Mouse (Mus musculus) hindbrain, embryonic 14.5 days (tissue): ENCODE measurements around the gene Dph3. TPM values are rescaled to one million over a fixed set of nuclear protein-coding genes. Genes with fewer than 3 reads are reported as not detected.
"Not testable (repeated sequence)": the region's sequence is repeated elsewhere in the genome, so short reads cannot be mapped to it uniquely, and the experiment has no call there.

ENCODE experiments used
- ATAC-seq: fragments of 200-750 bp; cut with Nextera tagmentation; 2 replicates; pipeline ENCODE4 v1.8.0; 2017; ENCODE audit warnings: moderate number of reproducible peaks, mild to moderate bottlenecking, moderate TSS enrichment, moderate library complexity; ENCODE audit not compliant: low FRiP score
- DNase-seq: peaks from one replicate; pipeline ENCODE4 v3.0.0-alpha.2; 2015; ENCODE audit warnings: low spot score
- H3K27ac ChIP-seq: fragments of 300-500 bp; sonication (generic); 2 replicates; pipeline ENCODE4 v1.5.1; 2014; ENCODE audit warnings: mild to moderate bottlenecking, moderate library complexity
- H3K27me3 ChIP-seq: fragments of 300-500 bp; sonication (generic); 2 replicates; pipeline ENCODE4 v1.6.1; 2014; ENCODE audit warnings: mild to moderate bottlenecking, low read length, mixed read lengths; ENCODE audit not compliant: control insufficient read depth, insufficient read depth
- H3K36me3 ChIP-seq: fragments of 300-500 bp; sonication (generic); replicated peaks from 2 replicates; pipeline ENCODE4 v1.6.1; 2014; ENCODE audit not compliant: control insufficient read depth, insufficient read depth
- H3K4me1 ChIP-seq: fragments of 300-500 bp; sonication (generic); replicated peaks from 2 replicates; pipeline ENCODE4 v1.6.1; 2014; ENCODE audit warnings: antibody characterized with exemption, low read length, mixed read lengths; ENCODE audit not compliant: control insufficient read depth, insufficient read depth
- H3K4me2 ChIP-seq: fragments of 300-500 bp; sonication (generic); replicated peaks from 2 replicates; pipeline ENCODE4 v1.6.1; 2014; ENCODE audit warnings: mild to moderate bottlenecking, moderate library complexity
- H3K4me3 ChIP-seq: fragments of 300-500 bp; sonication (generic); replicated peaks from 2 replicates; pipeline ENCODE4 v1.5.1; 2014; ENCODE audit warnings: mild to moderate bottlenecking, low read length
- H3K9ac ChIP-seq: fragments of 300-500 bp; sonication (generic); 2 replicates; pipeline ENCODE4 v1.6.1; 2014
- H3K9me3 ChIP-seq: fragments of 300-500 bp; sonication (generic); 2 replicates; pipeline ENCODE4 v1.6.1; 2016; ENCODE audit warnings: low read length; ENCODE audit not compliant: control insufficient read depth
- WGBS: fragments of 180-500 bp; shearing (Covaris S2); extraction: QIAGEN DNeasy Blood & Tissue Kit; methylation state at CpG from one replicate; pipeline ENCODE4 v1.1.7; 2014; 5-methylcytosine and 5-hydroxymethylcytosine counted together
- polyA plus RNA-seq: library from polyadenylated mRNA; unstranded; fragments of >200 nt; fragmentation: Nextera tagmentation; extraction: Ambion mirVana; gene quantifications from 2 replicates; pipeline ENCODE4 v1.2.1, GENCODE M21; 2014

The Dph3 gene
- 71.3 and 74.9 TPM in 2 replicates for polyA plus RNA-seq

GRCm38 (mm10) chr14:32085486-32086201 lies at the start of gene Dph3:
TSS of gene Dph3 (minus strand) at chr14:32085729.
- Histone ChIP-seq H3K9me3 (no peaks in the 10 kb centered on the region), H3K4me1 (peaks cover 12% of the 10 kb centered on the region), H3K36me3 (peaks cover 24% of the 10 kb centered on the region), H3K27ac (peak within 1 kb of the TSS; percentile 81), H3K27me3 (no peaks in the 10 kb centered on the region), H3K4me2 (peak within 1 kb of the TSS; percentile 73), H3K9ac (peak within 1 kb of the TSS; percentile 74), H3K4me3 (peak within 1 kb of the TSS; percentile 54)
- DNase-seq (peak; percentile 97), ATAC-seq (peak; percentile 97)
- under 1% methylated on average over 43 of the region's 43 CpGs for WGBS

- H3K4me2 ChIP-seq: no peak overlapping the region
- H3K36me3 ChIP-seq: no peaks in the 10 kb centered on the region
- DNase-seq (no peak), ATAC-seq (no peak)
- H3K9ac ChIP-seq: no peak overlapping the region
- H3K9me3 ChIP-seq: no peaks in the 10 kb centered on the region
- 93% methylated on average over 2 of the region's 2 CpGs for WGBS
- H3K4me3 ChIP-seq: no peak overlapping the region
- no peaks in the 10 kb centered on the region for H3K27me3 ChIP-seq
- H3K4me1 ChIP-seq: no peaks in the 10 kb centered on the region
- H3K27ac ChIP-seq: no peak overlapping the region
Measured at GRCm38 (mm10) chr14:32134293-32134692, 48.8 kb upstream of the Dph3 start.

GRCm38 (mm10) chr14:32131836-32132235 lies 46.3 kb upstream of the Dph3 start:
- no peaks in the 10 kb centered on the region for H3K4me1 ChIP-seq

GRCm38 (mm10) chr14:32128409-32128808 lies 42.9 kb upstream of the Dph3 start:
- no peak overlapping the region for H3K9ac ChIP-seq
- no peaks in the 10 kb centered on the region for H3K36me3 ChIP-seq
- no peak overlapping the region for H3K4me2 ChIP-seq
- 86% methylated on average over 5 of the region's 5 CpGs for WGBS
- H3K4me1 ChIP-seq: no peaks in the 10 kb centered on the region
- DNase-seq (no peak), ATAC-seq (no peak)
- no peaks in the 10 kb centered on the region for H3K9me3 ChIP-seq
- no peak overlapping the region for H3K4me3 ChIP-seq
- no peak overlapping the region for H3K27ac ChIP-seq
- H3K27me3 ChIP-seq: no peaks in the 10 kb centered on the region

More at GRCm38 (mm10) chr14:32131836-32132235, 46.3 kb upstream of the Dph3 start:
- no peak overlapping the region for H3K27ac ChIP-seq
- no peaks in the 10 kb centered on the region for H3K9me3 ChIP-seq
- DNase-seq: no peak
- H3K4me3 ChIP-seq: no peak overlapping the region
- H3K9ac ChIP-seq: no peak overlapping the region
- no peak for ATAC-seq
- no peaks in the 10 kb centered on the region for H3K36me3 ChIP-seq
- 91% methylated on average over 4 of the region's 4 CpGs for WGBS
- no peak overlapping the region for H3K4me2 ChIP-seq
- H3K27me3 ChIP-seq: no peaks in the 10 kb centered on the region

- DNase-seq, H3K27me3 ChIP-seq, H3K4me1 ChIP-seq, ATAC-seq, H3K4me3 ChIP-seq, H3K4me2 ChIP-seq, H3K27ac ChIP-seq, H3K36me3 ChIP-seq, H3K9ac ChIP-seq, H3K9me3 ChIP-seq: not testable (repeated sequence)
- 88% methylated on average over 5 of the region's 5 CpGs for WGBS
Measured at GRCm38 (mm10) chr14:32125256-32125655, 39.7 kb upstream of the Dph3 start.

- no peak overlapping the region for H3K27ac ChIP-seq
- DNase-seq: no peak
- H3K9ac ChIP-seq: no peak overlapping the region
- no peaks in the 10 kb centered on the region for H3K9me3 ChIP-seq
- H3K4me1 ChIP-seq: no peaks in the 10 kb centered on the region
- no peak overlapping the region for H3K4me2 ChIP-seq
- no peak overlapping the region for H3K4me3 ChIP-seq
- H3K27me3 ChIP-seq: no peaks in the 10 kb centered on the region
- ATAC-seq: no peak
- WGBS: 70% methylated on average over 3 of the region's 3 CpGs
- H3K36me3 ChIP-seq: no peaks in the 10 kb centered on the region
Measured at GRCm38 (mm10) chr14:32124261-32124660, 38.7 kb upstream of the Dph3 start.

GRCm38 (mm10) chr14:32121920-32122315 lies 36.4 kb upstream of the Dph3 start:
- Histone ChIP-seq H3K4me1 (no peaks in the 10 kb centered on the region), H3K4me3 (no peak overlapping the region), H3K4me2 (no peak overlapping the region), H3K27ac (no peak overlapping the region), H3K36me3 (no peaks in the 10 kb centered on the region), H3K9ac (no peak overlapping the region), H3K9me3 (no peaks in the 10 kb centered on the region), H3K27me3 (no peaks in the 10 kb centered on the region)
- DNase-seq (no peak), ATAC-seq (no peak)
- WGBS: 44% methylated on average over 2 of the region's 2 CpGs

GRCm38 (mm10) chr14:32120940-32121919 lies 35.7 kb upstream of the Dph3 start:
- 72% methylated on average over 11 of the region's 11 CpGs for WGBS
- no peak overlapping the region for H3K4me3 ChIP-seq
- H3K36me3 ChIP-seq: no peaks in the 10 kb centered on the region
- no peaks in the 10 kb centered on the region for H3K4me1 ChIP-seq
- H3K9me3 ChIP-seq: no peaks in the 10 kb centered on the region
- DNase-seq (no peak), ATAC-seq (no peak)
- H3K27ac ChIP-seq: no peak overlapping the region
- no peaks in the 10 kb centered on the region for H3K27me3 ChIP-seq
- H3K4me2 ChIP-seq: no peak overlapping the region
- no peak overlapping the region for H3K9ac ChIP-seq

- not testable (repeated sequence) for H3K4me3 ChIP-seq, H3K9ac ChIP-seq, ATAC-seq, H3K27me3 ChIP-seq, H3K4me1 ChIP-seq, DNase-seq, H3K9me3 ChIP-seq, H3K27ac ChIP-seq, H3K36me3 ChIP-seq, H3K4me2 ChIP-seq
- 92% methylated on average over 9 of the region's 10 CpGs for WGBS
Measured at GRCm38 (mm10) chr14:32112124-32112523, 26.6 kb upstream of the Dph3 start.
